Mouse (Mus musculus) liver, postnatal 0 days (tissue): ENCODE measurements around the gene Nkx2-2.

Source experiments
- CTCF ChIP-seq: sonication (generic); IDR thresholded peaks from 2 replicates; pipeline ENCODE4 v1.5.1; 2016; ENCODE audit warnings: antibody characterized with exemption, low read depth
- EP300 ChIP-seq: IDR thresholded peaks from 2 replicates; pipeline ENCODE4 v1.6.1; 2016; ENCODE audit warnings: antibody characterized with exemption, low read depth, mild to moderate bottlenecking

DNA sequence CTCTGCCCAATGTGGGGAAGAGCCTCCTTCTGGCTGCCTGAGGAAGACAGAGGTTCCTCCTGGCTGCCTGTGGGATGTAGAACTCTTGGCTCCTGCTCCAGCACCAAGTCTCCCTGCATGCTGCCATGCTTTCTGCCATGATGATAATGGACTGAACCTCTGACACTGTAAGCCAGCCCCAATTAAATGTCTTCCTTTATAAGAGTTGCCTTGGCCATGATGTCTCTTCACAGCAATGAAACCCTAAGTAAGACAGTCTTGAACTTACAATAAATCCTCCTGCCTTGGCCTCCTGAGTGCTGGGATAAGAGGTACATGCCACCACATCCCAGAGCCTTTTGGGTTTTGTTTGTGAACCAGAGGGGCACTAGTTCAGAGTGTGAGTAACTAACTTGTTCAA is 20.3 kb downstream of the Nkx2-2 start:
- no peak for TF ChIP-seq CTCF
- no peak for TF ChIP-seq EP300
